Mouse (Mus musculus): ENCODE results near the gene P3h4.

DNA sequence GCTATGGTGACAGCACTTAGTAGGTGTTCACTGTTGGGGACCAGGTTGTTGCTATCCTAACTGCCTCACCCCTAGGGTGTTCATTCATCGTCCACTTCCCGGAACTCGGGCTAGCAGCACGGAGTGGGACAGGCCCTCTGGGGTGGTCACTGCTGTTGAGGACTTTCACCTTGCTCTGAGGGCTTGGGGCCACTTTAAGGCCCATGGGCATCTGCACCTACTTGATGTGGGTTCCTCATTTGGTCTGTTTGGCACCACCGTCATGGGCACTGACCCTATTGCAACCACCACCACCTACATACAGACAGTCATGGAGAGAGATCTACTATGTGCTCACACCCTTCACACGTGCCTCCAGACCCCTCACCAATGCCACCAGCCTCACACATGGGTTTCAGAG, 27.5 kb downstream of the P3h4 start:
- no peak for TF ChIP-seq CTCF (IDR thresholded peaks at IDR 0.05)
- no peak for TF ChIP-seq EP300 (IDR thresholded peaks at IDR 0.05)

Data from lung, postnatal 0 days (tissue).